Mouse (Mus musculus) olfactory bulb, adult 2 months (tissue): ENCODE measurements around the gene Scg5.

Source experiments
- CTCF ChIP-seq: fragments of 200-500 bp; IDR thresholded peaks from 2 replicates; pipeline ENCODE4 v1.5.1; 2012; ENCODE audit warnings: low read depth, mild to moderate bottlenecking, low read length, moderate library complexity; ENCODE audit not compliant: insufficient read depth
- POLR2A ChIP-seq: fragments of 200-500 bp; IDR thresholded peaks from 2 replicates; pipeline ENCODE4 v1.6.1; 2012; ENCODE audit warnings: mild to moderate bottlenecking, low read depth, low read length, moderate library complexity; ENCODE audit not compliant: insufficient read depth

GRCm38 (mm10) chr2:113847678-113848244, 18.8 kb upstream of the Scg5 start:
- no peak for TF ChIP-seq CTCF
- TF ChIP-seq POLR2A = no peak
